Mouse (Mus musculus): Measurements from ENCODE around the gene Serpina3n. TPM values are rescaled to one million over a fixed set of nuclear protein-coding genes. Genes with fewer than 3 reads are reported as not detected.
"Not testable (repeated sequence)": the region's sequence is repeated elsewhere in the genome, so short reads cannot be mapped to it uniquely, and the experiment has no call there.

The Serpina3n gene
- total and polyA plus RNA-seq, 2 experiments = 210 to 464 TPM

DNA sequence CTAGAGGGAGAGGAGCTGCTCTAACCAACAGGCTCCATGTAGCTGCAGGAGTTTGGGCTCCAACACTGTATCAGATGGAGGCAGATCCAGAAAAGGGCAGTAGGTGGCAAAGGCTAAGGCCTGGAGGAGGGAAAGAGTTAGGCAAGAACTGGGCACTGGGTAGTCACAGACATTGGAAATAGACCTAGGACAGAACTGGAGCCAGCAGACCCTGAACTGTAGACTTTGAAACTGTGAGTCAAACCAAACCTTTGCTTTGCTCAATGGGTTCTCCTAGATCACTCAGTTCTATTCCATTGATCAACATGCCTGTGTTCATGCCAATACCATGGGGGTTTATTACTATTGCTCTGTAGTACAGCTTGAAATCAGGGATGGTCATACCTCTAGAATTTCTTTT is 20.5 kb upstream of the Serpina3n start:
- H3K79me2 ChIP-seq (ENCODE audit: control insufficient read depth, insufficient read depth, low read length); H3K4me3 ChIP-seq (ENCODE audit: insufficient read depth, low read depth, low read length); H3K36me3 ChIP-seq (ENCODE audit: control insufficient read depth, insufficient read depth, low read length); H3K9ac ChIP-seq (ENCODE audit: low read depth, low read length); H3K27me3 ChIP-seq (ENCODE audit: control insufficient read depth, insufficient read depth, low read length): not testable (repeated sequence)
- peaks cover 26% of the 10 kb centered on the region for H3K4me1 ChIP-seq (ENCODE audit: control insufficient read depth, insufficient read depth, low read length)
- H3K27ac ChIP-seq (replicated peaks; ENCODE audit: insufficient read depth, low read depth, low read length) = peak overlapping the region; percentile 50
- TF ChIP-seq CTCF (IDR thresholded peaks at IDR 0.05; ENCODE audit: low read depth, low read length) = peak; percentile 22; the same call in 1 of the 2 replicates
- DNase-seq (ENCODE audit: extremely low read depth, low read depth, low spot score) = peak; percentile 99

DNA sequence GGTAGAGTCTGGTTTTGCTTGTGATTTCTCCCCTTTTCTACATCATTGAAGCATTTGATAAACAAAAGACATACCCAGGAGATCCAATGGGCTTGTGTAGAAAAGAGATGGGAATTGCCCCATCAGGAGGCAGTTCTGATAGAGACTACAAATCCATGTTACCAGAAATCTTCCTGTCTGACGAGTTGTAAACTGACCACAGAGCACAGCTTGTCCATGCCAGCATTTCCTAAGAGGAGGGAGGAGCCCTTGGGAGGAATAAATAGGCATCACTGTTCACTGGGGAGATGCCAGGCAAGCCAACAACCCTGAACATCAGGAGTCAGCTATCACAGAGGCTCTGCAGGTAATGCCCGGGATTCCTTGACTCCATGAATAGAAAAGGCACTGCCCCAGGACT is 19.7 kb upstream of the Serpina3n start:
- not testable (repeated sequence) for H3K27me3 ChIP-seq (ENCODE audit: control insufficient read depth, insufficient read depth, low read length); H3K79me2 ChIP-seq (ENCODE audit: control insufficient read depth, insufficient read depth, low read length)
- whole genome bisulfite sequencing = 15% methylated on average over 2 of the region's 2 CpGs
- Histone ChIP-seq H3K9ac (ENCODE audit: low read depth, low read length) (peak overlapping the region; percentile 76), H3K4me1 (ENCODE audit: control insufficient read depth, insufficient read depth, low read length) (peaks cover 26% of the 10 kb centered on the region), H3K36me3 (ENCODE audit: control insufficient read depth, insufficient read depth, low read length) (peaks cover 11% of the 10 kb centered on the region), H3K27ac (replicated peaks; ENCODE audit: insufficient read depth, low read depth, low read length) (peak overlapping the region; percentile 82), H3K4me3 (ENCODE audit: insufficient read depth, low read depth, low read length) (peak overlapping the region; percentile 87)
- peak; percentile 94 for DNase-seq (ENCODE audit: extremely low read depth, low read depth, low spot score)

DNA sequence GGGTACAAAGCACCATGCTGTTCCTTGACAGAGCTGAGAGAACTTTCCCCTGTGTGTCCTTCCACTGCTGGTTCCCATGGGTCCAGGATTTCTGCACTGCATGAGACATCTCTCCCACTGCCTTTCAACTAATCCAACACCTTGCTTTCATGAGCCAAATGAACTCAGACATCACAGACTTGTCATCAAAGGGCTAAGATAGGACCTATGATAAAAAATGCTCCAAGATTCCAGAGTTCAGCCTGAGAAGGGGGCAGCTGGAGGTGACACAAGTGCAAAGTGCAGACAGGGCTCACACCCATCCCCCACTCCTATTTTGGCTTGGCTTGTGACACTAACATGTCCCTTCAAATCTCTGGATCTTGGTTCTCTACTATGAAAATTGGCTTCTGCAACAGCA is 18.1 kb upstream of the Serpina3n start:
- H3K27ac ChIP-seq (replicated peaks; ENCODE audit: insufficient read depth, low read depth, low read length) = peak overlapping the region; percentile 82
- H3K4me1 ChIP-seq (ENCODE audit: control insufficient read depth, insufficient read depth, low read length) = peaks cover 26% of the 10 kb centered on the region
- TF ChIP-seq POLR2A (IDR thresholded peaks at IDR 0.05; ENCODE audit: extremely low read depth, insufficient read depth, low read length) = no peak
- TF ChIP-seq CTCF (IDR thresholded peaks at IDR 0.05; ENCODE audit: low read depth, low read length) = no peak
- no peaks in the 10 kb centered on the region for H3K27me3 ChIP-seq (ENCODE audit: control insufficient read depth, insufficient read depth, low read length)
- peaks cover 3% of the 10 kb centered on the region; the same call in 1 of the 2 replicates for H3K79me2 ChIP-seq (ENCODE audit: control insufficient read depth, insufficient read depth, low read length)
- H3K36me3 ChIP-seq (ENCODE audit: control insufficient read depth, insufficient read depth, low read length) = peaks cover 22% of the 10 kb centered on the region
- DNase-seq (ENCODE audit: extremely low read depth, low read depth, low spot score) = peak; percentile 96
- peak overlapping the region; percentile 87 for H3K4me3 ChIP-seq (ENCODE audit: insufficient read depth, low read depth, low read length)
- peak overlapping the region; percentile 76 for H3K9ac ChIP-seq (ENCODE audit: low read depth, low read length)

DNA sequence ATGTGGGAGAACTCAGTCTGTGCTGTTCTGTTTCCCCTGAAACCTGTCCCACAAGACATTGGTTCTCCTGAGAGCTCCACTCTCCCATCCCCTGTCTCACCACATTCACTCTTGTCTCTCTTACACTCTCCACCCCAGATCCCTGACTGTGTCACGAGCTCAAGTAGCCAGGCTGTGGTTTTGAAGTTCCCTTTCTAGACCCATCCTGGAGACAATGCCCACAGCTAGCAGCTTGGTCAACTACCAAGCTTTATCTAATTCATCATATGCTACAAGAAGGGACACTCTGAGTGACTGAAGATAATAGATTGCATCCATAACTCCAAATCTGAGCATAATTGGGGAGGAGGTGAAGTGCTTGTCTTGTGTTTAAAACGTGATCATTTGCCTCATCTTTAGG is 15.5 kb upstream of the Serpina3n start:
- Histone ChIP-seq H3K36me3 (ENCODE audit: control insufficient read depth, insufficient read depth, low read length) (peaks cover 29% of the 10 kb centered on the region), H3K4me1 (ENCODE audit: control insufficient read depth, insufficient read depth, low read length) (peaks cover 18% of the 10 kb centered on the region)
- not testable (repeated sequence) for DNase-seq (ENCODE audit: extremely low read depth, low read depth, low spot score); H3K27ac ChIP-seq (replicated peaks; ENCODE audit: insufficient read depth, low read depth, low read length); H3K79me2 ChIP-seq (ENCODE audit: control insufficient read depth, insufficient read depth, low read length); H3K27me3 ChIP-seq (ENCODE audit: control insufficient read depth, insufficient read depth, low read length); H3K4me3 ChIP-seq (ENCODE audit: insufficient read depth, low read depth, low read length); H3K9ac ChIP-seq (ENCODE audit: low read depth, low read length)
- WGBS = 35% methylated on average over 2 of the region's 2 CpGs

DNA sequence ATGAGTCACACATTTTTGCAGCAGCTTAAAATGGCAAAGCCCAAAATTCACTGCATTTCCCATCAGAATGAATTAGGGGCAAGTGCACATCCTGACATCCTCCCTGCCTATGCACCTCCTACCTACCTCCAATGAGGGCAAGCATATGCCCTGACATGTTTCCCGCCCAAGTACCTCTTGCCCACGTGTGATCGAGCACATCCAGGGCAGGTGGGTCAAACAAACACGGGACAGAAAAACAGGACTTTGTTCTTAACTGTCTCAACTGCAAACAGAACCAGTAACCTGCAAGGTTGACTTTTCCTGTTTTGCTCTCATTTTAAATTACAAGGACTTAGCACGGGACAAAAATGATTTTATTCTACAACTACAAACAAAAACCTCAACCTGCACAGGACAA is 2.6 kb upstream of the Serpina3n start:
- H3K4me3 ChIP-seq (ENCODE audit: insufficient read depth, low read depth, low read length) = no peak overlapping the region
- no peaks in the 10 kb centered on the region for H3K36me3 ChIP-seq (ENCODE audit: control insufficient read depth, insufficient read depth, low read length)
- no peak overlapping the region for H3K9ac ChIP-seq (ENCODE audit: low read depth, low read length)
- TF ChIP-seq POLR2A (IDR thresholded peaks at IDR 0.05; ENCODE audit: extremely low read depth, insufficient read depth, low read length) (no peak), CTCF (IDR thresholded peaks at IDR 0.05; ENCODE audit: low read depth, low read length) (no peak)
- no peaks in the 10 kb centered on the region for H3K27me3 ChIP-seq (ENCODE audit: control insufficient read depth, insufficient read depth, low read length)
- 20% methylated on average over 5 of the region's 5 CpGs for WGBS
- no peak overlapping the region for H3K27ac ChIP-seq (replicated peaks; ENCODE audit: insufficient read depth, low read depth, low read length)
- peak; percentile 97 for DNase-seq (ENCODE audit: extremely low read depth, low read depth, low spot score)
- H3K4me1 ChIP-seq (ENCODE audit: control insufficient read depth, insufficient read depth, low read length) = peaks cover 14% of the 10 kb centered on the region
- H3K79me2 ChIP-seq (ENCODE audit: control insufficient read depth, insufficient read depth, low read length) = no peaks in the 10 kb centered on the region

- Histone ChIP-seq H3K9ac (ENCODE audit: low read depth, low read length) (no peak overlapping the region), H3K27ac (replicated peaks; ENCODE audit: insufficient read depth, low read depth, low read length) (no peak overlapping the region), H3K79me2 (ENCODE audit: control insufficient read depth, insufficient read depth, low read length) (no peaks in the 10 kb centered on the region), H3K27me3 (ENCODE audit: control insufficient read depth, insufficient read depth, low read length) (no peaks in the 10 kb centered on the region), H3K4me1 (ENCODE audit: control insufficient read depth, insufficient read depth, low read length) (peaks cover 27% of the 10 kb centered on the region), H3K4me3 (ENCODE audit: insufficient read depth, low read depth, low read length) (no peak overlapping the region), H3K36me3 (ENCODE audit: control insufficient read depth, insufficient read depth, low read length) (peaks cover 25% of the 10 kb centered on the region)
- no peak for DNase-seq (ENCODE audit: extremely low read depth, low read depth, low spot score)
- 88% methylated on average over 6 of the region's 6 CpGs for WGBS
- TF ChIP-seq POLR2A (IDR thresholded peaks at IDR 0.05; ENCODE audit: extremely low read depth, insufficient read depth, low read length) = no peak
These were observed 6.0 kb downstream of the Serpina3n start for GRCm38 (mm10) chr12:104412507-104412906.

Measured in liver, adult 2 months (tissue).